Mouse (Mus musculus): ENCODE results near the gene Gtf2e1.

The Gtf2e1 gene

GRCm38 (mm10) chr16:37539611-37540580 lies at the start of gene Gtf2e1, which contains the start of gene Rabl3:
Gtf2e1 (minus strand) TSS chr16:37539789.
Rabl3 (plus strand) TSS chr16:37539885.
- DNase-seq (ENCODE audit: low spot score), result peak; percentile 99

- DNase-seq (ENCODE audit: low spot score), result no peak
Observed at GRCm38 (mm10) chr16:37585129-37585563, 45.6 kb upstream of the Gtf2e1 start.

- peak; percentile 82 for DNase-seq (ENCODE audit: low spot score)
Observed at GRCm38 (mm10) chr16:37584218-37585035, 44.8 kb upstream of the Gtf2e1 start.

GRCm38 (mm10) chr16:37583801-37584200 lies 44.2 kb upstream of the Gtf2e1 start:
- DNase-seq (ENCODE audit: low spot score), result no peak

- no peak for DNase-seq (ENCODE audit: low spot score)
Observed at GRCm38 (mm10) chr16:37583306-37583705, 43.7 kb upstream of the Gtf2e1 start.

- no peak for DNase-seq (ENCODE audit: low spot score)
Observed at GRCm38 (mm10) chr16:37581901-37582300, 42.3 kb upstream of the Gtf2e1 start.

- no peak for DNase-seq (ENCODE audit: low spot score)
Observed at GRCm38 (mm10) chr16:37580651-37581050, 41.1 kb upstream of the Gtf2e1 start.

- DNase-seq (ENCODE audit: low spot score), result no peak
Observed at GRCm38 (mm10) chr16:37579994-37580393, 40.4 kb upstream of the Gtf2e1 start, which contains the start of gene Hgd. Hgd (plus strand) TSS chr16:37580153.

GRCm38 (mm10) chr16:37579591-37579990 lies 40.0 kb upstream of the Gtf2e1 start:
- DNase-seq (ENCODE audit: low spot score), result no peak

GRCm38 (mm10) chr16:37575325-37575724 lies 35.7 kb upstream of the Gtf2e1 start:
- no peak for DNase-seq (ENCODE audit: low spot score)

GRCm38 (mm10) chr16:37573061-37573460 lies 33.5 kb upstream of the Gtf2e1 start:
- no peak for DNase-seq (ENCODE audit: low spot score)

- no peak for DNase-seq (ENCODE audit: low spot score)
Observed at GRCm38 (mm10) chr16:37572117-37572754, 32.6 kb upstream of the Gtf2e1 start.

GRCm38 (mm10) chr16:37571554-37571953 lies 32.0 kb upstream of the Gtf2e1 start:
- DNase-seq (ENCODE audit: low spot score), result no peak

GRCm38 (mm10) chr16:37567113-37568050 lies 27.8 kb upstream of the Gtf2e1 start:
- DNase-seq (ENCODE audit: low spot score), result no peak

GRCm38 (mm10) chr16:37566107-37566506 lies 26.5 kb upstream of the Gtf2e1 start:
- no peak for DNase-seq (ENCODE audit: low spot score)

GRCm38 (mm10) chr16:37565117-37565516 lies 25.5 kb upstream of the Gtf2e1 start:
- no peak for DNase-seq (ENCODE audit: low spot score)

- no peak for DNase-seq (ENCODE audit: low spot score)
Observed at GRCm38 (mm10) chr16:37562961-37563360, 23.4 kb upstream of the Gtf2e1 start.

GRCm38 (mm10) chr16:37562414-37562813 lies 22.8 kb upstream of the Gtf2e1 start:
- no peak for DNase-seq (ENCODE audit: low spot score)

GRCm38 (mm10) chr16:37552824-37553223 lies 13.2 kb upstream of the Gtf2e1 start:
- DNase-seq (ENCODE audit: low spot score), result no peak

- DNase-seq (ENCODE audit: low spot score), result no peak
Observed at GRCm38 (mm10) chr16:37550981-37551380, 11.4 kb upstream of the Gtf2e1 start.

- DNase-seq (ENCODE audit: low spot score), result no peak
Observed at GRCm38 (mm10) chr16:37550266-37550665, 10.7 kb upstream of the Gtf2e1 start.

All from embryo, embryonic 10 days (tissue).